In genomic region chr6:87312761-87313160, GRCm38 (mm10) we compare ENCODE assay signal across 26 mouse cellular contexts. TPM values are rescaled to one million over a fixed set of nuclear protein-coding genes. Genes with fewer than 3 reads are reported as not detected.
A peak's percentile ranks its signal among the peaks of the same experiment; 100 is the strongest.
DNase-seq lines count a peak whose midpoint lies in the region; ATAC-seq lines count a peak whose summit lies in the region.
"Had no signal": no experiment of that assay in that cellular context is flagged by ENCODE, and none has a peak within 500 bp of the region (broad histone marks: within the 10 kb centered on the region; RNA-seq: fewer than 3 reads in every experiment).

No protein-coding gene starts in this region.

- H3K27me3 ChIP-seq in hindbrain, embryonic 16.5 days (replicated peaks; ENCODE audit: control insufficient read depth, insufficient read depth, low read length) = no peaks in the 10 kb centered on the region
- H3K27me3 ChIP-seq in hindbrain, embryonic 14.5 days (ENCODE audit: control insufficient read depth, insufficient read depth, low read length) = no peaks in the 10 kb centered on the region
- H3K27me3 ChIP-seq: CH12.LX; embryonic facial prominence, embryonic 12.5 days; forebrain, embryonic 13.5 days; forebrain, embryonic 15.5 days; Patski had no signal

- H3K27ac ChIP-seq in hindbrain, embryonic 16.5 days (ENCODE audit: low read depth, low read length) = no peak overlapping the region
- no peak overlapping the region for H3K27ac ChIP-seq in hindbrain, embryonic 14.5 days
- H3K27ac ChIP-seq: embryonic facial prominence, embryonic 10.5 days; embryonic facial prominence, embryonic 12.5 days; forebrain, embryonic 13.5 days; forebrain, embryonic 15.5 days had no signal

- no peak overlapping the region for H3K4me3 ChIP-seq in hindbrain, embryonic 16.5 days (ENCODE audit: low read length)
- H3K4me3 ChIP-seq in hindbrain, embryonic 14.5 days (replicated peaks; ENCODE audit: low read length) = no peak overlapping the region
- H3K4me3 ChIP-seq: embryonic facial prominence, embryonic 10.5 days; embryonic facial prominence, embryonic 12.5 days; forebrain, embryonic 13.5 days; forebrain, embryonic 15.5 days had no signal

- 62% methylated on average over 4 of the region's 4 CpGs for WGBS in hindbrain, embryonic 16.5 days
- 75% methylated on average over 4 of the region's 4 CpGs for WGBS in hindbrain, embryonic 14.5 days

- H3K4me2 ChIP-seq in hindbrain, embryonic 16.5 days (ENCODE audit: low read length) = no peak overlapping the region
- H3K4me2 ChIP-seq in hindbrain, embryonic 14.5 days (replicated peaks) = no peak overlapping the region
- H3K4me2 ChIP-seq: embryonic facial prominence, embryonic 12.5 days; forebrain, embryonic 13.5 days; forebrain, embryonic 15.5 days had no signal

- H3K9ac ChIP-seq in hindbrain, embryonic 16.5 days (ENCODE audit: low read depth, low read length) = no peak overlapping the region
- no peak overlapping the region for H3K9ac ChIP-seq in hindbrain, embryonic 14.5 days
- H3K9ac ChIP-seq: embryonic facial prominence, embryonic 12.5 days; forebrain, embryonic 13.5 days; forebrain, embryonic 15.5 days; forebrain, postnatal 0 days had no signal

- intact Hi-C loops in left cerebral cortex, postnatal 4 days (cut with DNase I) = no loop called here

- no peaks in the 10 kb centered on the region for H3K4me1 ChIP-seq in hindbrain, embryonic 16.5 days (ENCODE audit: control insufficient read depth, insufficient read depth, low read depth, low read length)
- no peaks in the 10 kb centered on the region for H3K4me1 ChIP-seq in hindbrain, embryonic 14.5 days (replicated peaks; ENCODE audit: control insufficient read depth, insufficient read depth, low read length)
- H3K4me1 ChIP-seq: embryonic facial prominence, embryonic 10.5 days; embryonic facial prominence, embryonic 12.5 days; forebrain, embryonic 13.5 days; forebrain, embryonic 15.5 days had no signal

- ATAC-seq in hindbrain, embryonic 16.5 days = 0 out of 2 replicates have a peak, but pooled peaks have one; percentile 24
- ATAC-seq in hindbrain, embryonic 14.5 days (ENCODE audit: low FRiP score) = no peak
- ATAC-seq: activated CD4-positive, CD25-positive, alpha-beta regulatory T cell, adult 4 months; CD4-positive, CD25-positive, alpha-beta regulatory T cell, adult 4 months; forebrain, embryonic 13.5 days; forebrain, embryonic 15.5 days; forebrain, postnatal 0 days; Patski had no signal

- no peaks in the 10 kb centered on the region for H3K9me3 ChIP-seq in hindbrain, embryonic 16.5 days (ENCODE audit: control insufficient read depth, low read length)
- H3K9me3 ChIP-seq in hindbrain, embryonic 14.5 days (ENCODE audit: control insufficient read depth, low read length) = no peaks in the 10 kb centered on the region
- H3K9me3 ChIP-seq: embryonic facial prominence, embryonic 10.5 days; embryonic facial prominence, embryonic 12.5 days; forebrain, embryonic 13.5 days; forebrain, embryonic 15.5 days; G1E had no signal

- peak; percentile 45 to 82 for DNase-seq in cerebellum, postnatal 10 days
- no peak for DNase-seq in cerebellum, adult 9-10 months
- DNase-seq in hindbrain, embryonic 14.5 days (ENCODE audit: low spot score) = no peak
- DNase-seq in left cerebral cortex, postnatal 4 days = peak; percentile 41
- no peak for DNase-seq in left cerebral cortex, adult 8-10 months (ENCODE audit: low spot score in 2 of 2)
- DNase-seq: adrenal gland, adult 8-10 months; adrenal gland, postnatal 14 days; adrenal gland, postnatal 36 days; B cell, adult 2 months; cerebellum, adult 11 months; cerebellum, adult 18-20 months; cerebellum, adult 8-10 months; forebrain, postnatal 0 days had no signal

- no peaks in the 10 kb centered on the region; the same call in 1 of the 2 replicates for H3K36me3 ChIP-seq in hindbrain, embryonic 16.5 days (ENCODE audit: control insufficient read depth, insufficient read depth, low read length)
- no peaks in the 10 kb centered on the region for H3K36me3 ChIP-seq in hindbrain, embryonic 14.5 days (replicated peaks; ENCODE audit: control insufficient read depth, insufficient read depth)
- H3K36me3 ChIP-seq: forebrain, embryonic 15.5 days; G1E had no signal

RNA-seq across cellular contexts. Expression of gene Antxr1, which starts 22.9 kb away (rescaled TPM):
- polyA plus RNA-seq in hindbrain, embryonic 16.5 days (2015; fragmentation: Nextera tagmentation; extraction: Ambion mirVana) = 4.4 and 5.3 TPM in 2 replicates
- 4.7 and 5.5 TPM in 2 replicates for polyA plus RNA-seq in hindbrain, embryonic 14.5 days (2014; fragmentation: Nextera tagmentation; extraction: Ambion mirVana)
- total RNA-seq in left cerebral cortex, postnatal 4 days (2021) = 10 to 100 TPM; 20.9 to 28.4 TPM
- total RNA-seq in left cerebral cortex, adult 8-10 months (2022) = 10 to 100 TPM; 15.7 to 18.7 (median 16.2) TPM
- polyA plus RNA-seq: CD4-positive, CD25-positive, alpha-beta regulatory T cell, adult 4 months; G1E had no signal

RNA-seq across cellular contexts. Expression of gene Gkn1, which starts 38.0 kb away (rescaled TPM):
- polyA plus RNA-seq in hindbrain, embryonic 16.5 days (2015; fragmentation: Nextera tagmentation; extraction: Ambion mirVana) = not detected in 2 replicates
- not detected in 2 replicates for polyA plus RNA-seq in hindbrain, embryonic 14.5 days (2014; fragmentation: Nextera tagmentation; extraction: Ambion mirVana)
- not detected for total RNA-seq in left cerebral cortex, postnatal 4 days (2021)
- under 1 TPM in 1 of 4 experiments, not detected in 3; 0.30 TPM for total RNA-seq in left cerebral cortex, adult 8-10 months (2022)
- total RNA-seq: adrenal gland, adult 18-20 months; adrenal gland, adult 8-10 months; adrenal gland, postnatal 14 days; adrenal gland, postnatal 36 days; CH12.LX; forebrain, postnatal 0 days; G1E had no signal
- polyA plus RNA-seq: activated CD4-positive, CD25-positive, alpha-beta regulatory T cell, adult 4 months; CD4-positive, CD25-positive, alpha-beta regulatory T cell, adult 4 months; embryonic facial prominence, embryonic 10.5 days; embryonic facial prominence, embryonic 12.5 days; embryonic facial prominence, embryonic 14.5 days; forebrain, embryonic 11.5 days; forebrain, embryonic 13.5 days; forebrain, embryonic 15.5 days; forebrain, postnatal 0 days; G1E; Patski had no signal

Comparison
In these comparisons a context has a peak if more than half of its experiments do, and no peak if none do; other contexts are left out.
1. DNase-seq: peak in cerebellum, postnatal 10 days (2 of 2) and left cerebral cortex, postnatal 4 days (single experiment); none in cerebellum, adult 9-10 months (single experiment), hindbrain, embryonic 14.5 days (single experiment) and left cerebral cortex, adult 8-10 months (0 of 2).